Mouse (Mus musculus) right cerebral cortex, adult 2 months (tissue): ENCODE measurements around the gene Peli2.

ENCODE experiments used
- DNase-seq, 2 experiments: peaks; one replicate each; pipeline ENCODE4 v3.0.0; 2021 to 2022; ENCODE audit warnings: low spot score in 2 of 2

The Peli2 gene

DNA sequence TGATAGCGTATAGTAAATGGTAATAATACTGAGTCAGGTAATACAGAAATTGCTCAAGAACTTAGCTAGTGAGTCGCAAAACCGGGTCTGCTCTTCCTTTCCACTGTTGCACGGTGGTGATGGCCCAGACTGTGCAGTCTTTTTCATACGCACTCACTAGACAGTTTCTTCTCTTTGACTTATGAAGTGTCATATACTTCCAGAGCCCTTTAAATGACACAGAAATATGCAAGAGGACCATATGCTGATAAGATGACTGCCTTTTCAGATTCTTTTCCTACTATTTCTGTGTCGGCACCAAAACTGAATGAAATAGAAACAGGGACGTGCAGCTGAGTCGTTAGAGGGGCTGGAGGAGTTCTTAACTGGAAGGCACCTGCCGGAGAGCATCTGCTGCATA lies 102.1 kb downstream of the Peli2 start:
- no peak for DNase-seq

GRCm38 (mm10) chr14:48224203-48224602 lies 103.6 kb downstream of the Peli2 start:
- no peak for DNase-seq

GRCm38 (mm10) chr14:48224861-48225300 lies 104.3 kb downstream of the Peli2 start:
- no peak for DNase-seq

DNA sequence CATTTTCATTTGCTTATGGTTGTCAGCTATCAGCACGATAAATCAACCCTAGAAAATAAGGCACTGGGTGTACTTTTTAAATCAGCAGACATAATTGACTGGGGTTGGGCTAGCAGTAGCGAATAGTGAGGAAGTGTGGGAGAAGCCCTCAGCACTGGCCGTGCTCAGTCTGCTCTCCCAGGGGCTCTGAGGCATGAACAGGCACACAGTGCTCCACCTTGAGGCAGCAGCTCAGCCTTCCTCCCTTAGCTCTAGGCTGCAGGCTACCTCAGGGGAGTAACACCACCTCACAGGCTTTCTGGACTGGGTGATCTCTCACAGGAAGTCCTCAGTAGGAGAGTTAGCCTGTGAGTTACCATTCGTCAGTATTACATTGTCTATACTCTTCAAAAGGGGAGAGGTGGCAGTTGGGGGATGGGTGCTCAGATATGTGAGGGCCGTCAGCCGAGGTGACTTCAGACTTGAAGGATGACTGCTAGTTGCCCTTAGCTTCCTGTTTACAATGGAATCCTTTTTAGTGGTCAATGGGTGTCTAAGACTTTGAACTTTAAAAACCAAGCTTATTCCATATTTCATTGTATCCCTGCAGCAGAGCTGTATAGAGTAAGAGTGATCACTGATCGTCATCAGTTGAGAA lies 105.3 kb downstream of the Peli2 start:
- no peak for DNase-seq

GRCm38 (mm10) chr14:48226759-48227158 lies 106.1 kb downstream of the Peli2 start:
- DNase-seq, result no peak

DNA sequence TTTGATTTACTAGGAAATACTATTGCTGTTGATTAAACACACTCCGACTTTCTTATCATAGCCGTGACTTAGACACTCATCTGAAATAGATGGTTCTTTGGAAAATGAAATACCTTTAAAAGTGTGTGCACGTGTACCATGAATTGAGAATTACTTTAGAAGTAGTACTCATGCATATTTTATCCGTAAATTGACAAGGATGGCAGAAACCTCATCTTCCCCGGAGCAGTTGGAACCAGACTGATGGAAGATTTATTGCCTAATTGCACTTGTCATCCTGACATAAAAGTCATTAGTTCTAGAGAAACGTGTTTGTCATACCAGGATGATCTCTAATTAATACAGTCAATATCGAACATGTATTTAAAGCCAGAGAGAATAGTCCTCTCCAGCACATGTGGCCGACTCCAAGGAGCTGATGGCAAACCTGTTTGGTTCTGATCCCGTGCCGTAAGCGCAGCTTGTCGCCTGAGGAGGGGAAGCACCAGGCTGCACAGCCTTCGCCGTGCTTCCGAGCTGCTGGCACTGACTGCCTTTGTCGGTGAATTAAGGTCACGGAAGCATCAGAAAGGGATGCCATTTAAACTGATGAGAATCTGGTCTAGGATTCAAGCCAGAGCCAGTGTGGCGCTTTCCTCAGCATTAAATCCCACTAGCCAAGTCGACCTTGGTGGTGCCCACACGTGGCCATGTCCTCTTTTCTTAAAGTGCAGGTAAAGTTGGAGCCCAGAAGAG lies 114.3 kb downstream of the Peli2 start:
- DNase-seq, result no peak

- no peak for DNase-seq
Observed at GRCm38 (mm10) chr14:48241335-48241734, 120.7 kb downstream of the Peli2 start.

- no peak for DNase-seq
Observed at GRCm38 (mm10) chr14:48246236-48246635, 125.6 kb downstream of the Peli2 start.

- no peak for DNase-seq
Observed at GRCm38 (mm10) chr14:48246963-48247362, 126.3 kb downstream of the Peli2 start.

GRCm38 (mm10) chr14:48249459-48249858 lies 128.8 kb downstream of the Peli2 start:
- DNase-seq, result no peak

GRCm38 (mm10) chr14:48249909-48250308 lies 129.3 kb downstream of the Peli2 start:
- DNase-seq, result no peak

GRCm38 (mm10) chr14:48251381-48251979 lies 130.9 kb downstream of the Peli2 start:
- DNase-seq, result no peak

DNA sequence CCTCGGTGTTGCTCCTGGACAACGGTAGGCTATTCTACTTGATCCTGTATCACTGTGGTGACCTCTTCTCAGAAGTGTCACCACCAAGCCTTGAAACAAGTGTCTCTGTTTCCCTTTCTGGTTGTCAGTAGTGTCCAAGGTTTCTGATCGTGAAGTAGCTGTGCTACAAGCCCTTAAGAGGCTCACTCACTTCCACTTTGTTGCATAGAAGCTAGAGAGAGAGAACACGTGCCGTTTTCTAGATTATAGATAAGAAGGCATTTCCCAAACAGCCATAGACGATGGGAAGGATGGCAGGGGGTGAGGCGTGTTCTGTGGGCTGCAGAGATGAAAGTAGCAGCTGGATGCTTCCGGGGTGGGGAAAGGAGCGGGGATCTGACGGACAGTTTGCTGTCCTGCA lies 132.6 kb downstream of the Peli2 start:
- DNase-seq, result no peak

DNA sequence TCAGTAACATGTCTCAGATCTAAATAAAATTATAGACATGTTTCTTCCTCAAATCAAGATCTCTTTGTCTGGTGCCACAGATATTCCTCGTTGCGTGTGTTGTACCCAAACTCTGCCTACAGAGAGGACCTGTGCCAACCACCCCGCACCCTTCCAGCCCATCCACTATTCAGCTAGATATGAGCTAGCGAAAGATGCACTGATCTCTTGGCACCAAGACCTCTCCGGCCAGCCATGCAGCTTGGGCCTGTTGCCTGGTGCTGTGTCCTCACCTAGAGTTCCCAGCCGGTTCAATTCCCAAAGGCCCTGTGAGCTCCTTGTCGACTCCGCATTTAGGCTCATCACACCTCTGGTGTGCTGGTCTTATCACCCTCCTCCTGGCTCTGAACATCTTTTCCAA lies 134.1 kb downstream of the Peli2 start:
- DNase-seq, result no peak

DNA sequence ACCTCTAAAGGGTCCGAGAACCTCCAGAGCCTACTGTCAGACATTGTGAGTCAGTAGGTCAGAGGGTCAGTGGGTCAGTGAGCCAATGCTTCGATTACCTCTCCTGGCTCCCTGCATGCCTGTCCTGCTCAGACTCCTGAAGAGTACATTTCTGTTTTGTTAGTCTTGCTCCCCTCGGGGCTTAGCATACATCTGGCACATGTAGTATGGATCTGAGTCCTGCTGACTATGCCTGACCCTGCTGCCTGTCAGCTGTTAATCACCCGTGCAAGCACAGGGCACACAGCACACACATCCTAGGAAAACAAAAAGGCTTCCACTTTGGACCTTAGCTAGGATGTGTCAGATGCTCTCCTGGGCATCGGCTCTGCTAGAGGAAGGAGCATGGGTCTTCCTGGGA lies 134.7 kb downstream of the Peli2 start:
- no peak for DNase-seq

GRCm38 (mm10) chr14:48257759-48258158 lies 137.1 kb downstream of the Peli2 start:
- no peak for DNase-seq

DNA sequence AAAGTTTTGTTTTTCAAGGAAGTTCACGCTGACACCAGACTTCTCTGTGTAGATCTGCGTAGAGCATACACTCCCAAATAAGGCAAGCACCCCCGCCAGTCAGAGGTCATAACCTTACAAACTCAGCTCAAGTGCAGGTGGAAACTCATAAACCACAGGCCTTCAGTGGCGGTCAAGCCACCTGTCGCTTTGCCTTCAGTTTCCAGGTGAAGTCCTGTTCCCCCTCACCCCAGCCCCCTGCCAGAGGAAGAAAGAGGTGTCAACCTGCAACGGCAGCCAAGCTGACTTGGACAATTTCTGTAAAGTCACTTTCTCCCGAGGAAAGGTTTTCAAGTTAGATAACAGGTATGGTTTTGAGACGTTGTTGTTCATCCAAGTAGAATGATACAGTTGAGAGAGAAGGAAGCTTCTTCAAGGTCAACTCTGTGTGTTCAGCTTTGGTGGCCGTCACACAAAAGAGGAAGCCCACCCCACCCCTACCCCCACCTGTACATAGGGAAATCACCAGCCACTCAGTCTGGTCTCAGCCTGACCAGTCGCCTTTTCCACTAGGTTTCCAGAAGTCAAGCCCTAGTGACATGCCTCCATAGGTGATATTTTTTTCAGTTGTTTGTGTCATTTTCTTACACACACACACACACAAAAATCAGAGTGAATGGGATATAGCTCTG lies 138.2 kb downstream of the Peli2 start:
- DNase-seq, result no peak

DNA sequence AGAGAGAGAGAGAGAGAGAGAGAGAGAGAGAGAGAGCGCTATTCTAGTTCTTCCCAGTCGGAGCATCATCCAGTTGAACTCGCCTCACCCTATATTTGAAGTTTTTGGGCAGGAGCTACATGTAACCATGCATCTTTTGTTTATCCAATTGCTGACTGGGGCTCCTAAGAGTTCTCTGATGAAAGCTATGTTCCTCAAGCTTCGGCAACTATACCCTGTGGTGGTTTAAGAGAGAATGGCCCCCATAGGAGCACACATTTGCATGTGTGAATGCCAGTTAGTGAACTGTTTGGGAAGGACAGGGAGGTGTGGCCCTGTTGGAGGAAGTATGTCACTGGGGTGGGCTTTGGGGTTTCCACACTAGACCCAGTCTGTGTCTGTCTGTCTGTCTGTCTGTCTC lies 142.5 kb downstream of the Peli2 start:
- no peak for DNase-seq

DNA sequence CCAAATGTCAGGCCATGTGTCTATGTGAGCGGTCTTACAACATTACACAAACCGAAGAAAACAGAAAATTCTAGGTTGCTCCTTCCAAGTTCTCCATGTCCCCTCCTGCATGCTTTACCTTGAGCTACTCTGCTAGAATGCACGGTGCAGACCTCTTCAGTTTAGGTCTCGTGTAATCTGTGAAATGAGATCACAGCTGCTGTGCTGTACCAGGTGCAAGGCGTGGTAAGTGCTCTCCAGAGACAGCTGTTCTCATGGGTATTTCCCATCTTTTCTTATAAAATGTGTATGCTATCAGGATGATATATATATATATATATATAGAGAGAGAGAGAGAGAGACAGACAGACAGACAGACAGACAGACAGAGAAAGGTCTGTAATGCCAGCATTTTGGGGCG lies 146.1 kb downstream of the Peli2 start:
- no peak for DNase-seq

DNA sequence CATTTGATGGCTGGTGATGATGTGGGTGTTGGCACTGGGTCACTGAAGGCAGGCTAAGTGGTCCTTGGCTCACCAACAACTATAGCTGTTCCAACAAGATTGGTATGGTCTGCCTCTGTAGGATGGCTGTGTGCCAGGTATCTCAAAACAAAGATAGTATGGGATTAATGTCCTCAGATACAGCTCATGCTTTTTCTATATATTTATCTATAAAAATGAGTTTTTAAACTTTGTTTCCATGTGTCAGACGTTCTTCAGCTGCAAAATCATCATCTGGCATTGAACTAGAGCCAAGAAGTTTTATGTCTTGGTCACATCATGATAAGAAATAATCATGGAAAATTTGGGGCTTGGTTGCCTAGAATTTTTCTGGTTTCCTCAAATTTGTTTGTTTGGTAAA lies 157.7 kb downstream of the Peli2 start:
- no peak for DNase-seq

DNA sequence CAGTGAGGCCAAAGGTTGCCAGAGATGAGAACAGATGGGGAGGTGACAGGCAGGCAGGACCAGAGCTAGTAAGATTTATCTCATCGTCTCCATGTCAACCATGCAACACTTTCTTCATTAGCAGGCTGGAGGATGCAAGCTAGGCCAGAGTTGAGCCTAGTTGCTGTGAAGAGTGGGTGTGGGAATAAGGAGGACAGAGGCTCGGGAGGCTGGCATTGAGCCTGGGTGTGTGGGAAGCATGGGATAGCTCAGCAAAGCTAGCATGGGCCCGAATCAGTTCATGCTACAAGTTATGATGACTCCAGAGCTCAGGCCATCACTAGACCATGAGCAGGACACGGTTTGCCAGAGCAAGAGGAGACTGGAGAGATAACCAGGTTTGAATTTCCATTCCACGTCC lies 166.3 kb downstream of the Peli2 start:
- peak; percentile 73 to 75 for DNase-seq

GRCm38 (mm10) chr14:48287581-48287980 lies 167.0 kb downstream of the Peli2 start:
- DNase-seq, result no peak

- DNase-seq, result no peak
Observed at GRCm38 (mm10) chr14:48288600-48288999, 168.0 kb downstream of the Peli2 start.
